Mouse (Mus musculus) hindbrain, embryonic 16.5 days (tissue): ENCODE measurements around the gene D630036H23Rik. TPM values are rescaled to one million over a fixed set of nuclear protein-coding genes. Genes with fewer than 3 reads are reported as not detected.

Source experiments
- ATAC-seq: fragments of 200-750 bp; cut with Nextera tagmentation; 2 replicates; pipeline ENCODE4 v1.8.0; 2017; ENCODE audit warnings: moderate TSS enrichment, moderate library complexity
- H3K27ac ChIP-seq: fragments of 300-500 bp; sonication (generic); 2 replicates; pipeline ENCODE4 v1.5.1; 2014; ENCODE audit warnings: low read depth, mild to moderate bottlenecking, control low read depth, low read length, moderate library complexity
- H3K27me3 ChIP-seq: fragments of 300-500 bp; sonication (generic); replicated peaks from 2 replicates; pipeline ENCODE4 v1.6.1; 2014; ENCODE audit warnings: low read length; ENCODE audit not compliant: control insufficient read depth, insufficient read depth
- H3K36me3 ChIP-seq: fragments of 300-500 bp; sonication (generic); 2 replicates; pipeline ENCODE4 v1.6.1; 2014; ENCODE audit warnings: mild to moderate bottlenecking, low read length, moderate library complexity, mixed read lengths; ENCODE audit not compliant: control insufficient read depth, insufficient read depth
- H3K4me1 ChIP-seq: fragments of 300-500 bp; sonication (generic); 2 replicates; pipeline ENCODE4 v1.6.1; 2014; ENCODE audit warnings: low read depth, low read length; ENCODE audit not compliant: control insufficient read depth, insufficient read depth
- H3K4me2 ChIP-seq: fragments of 300-500 bp; sonication (generic); 2 replicates; pipeline ENCODE4 v1.6.1; 2014; ENCODE audit warnings: mild to moderate bottlenecking, low read length, control low read depth, moderate library complexity
- H3K4me3 ChIP-seq: fragments of 300-500 bp; sonication (generic); 2 replicates; pipeline ENCODE4 v1.5.1; 2014; ENCODE audit warnings: mild to moderate bottlenecking, low read length, control low read depth, moderate library complexity
- H3K9ac ChIP-seq: fragments of 300-500 bp; sonication (generic); 2 replicates; pipeline ENCODE4 v1.6.1; 2014; ENCODE audit warnings: low read depth, mild to moderate bottlenecking, control low read depth, low read length, moderate library complexity
- H3K9me3 ChIP-seq: fragments of 300-500 bp; sonication (generic); 2 replicates; pipeline ENCODE4 v1.6.1; 2014; ENCODE audit warnings: mild to moderate bottlenecking, low read length, moderate library complexity; ENCODE audit not compliant: control insufficient read depth
- WGBS: fragments of 180-500 bp; shearing (Covaris S2); extraction: QIAGEN DNeasy Blood & Tissue Kit; methylation state at CpG from one replicate; pipeline ENCODE4 v1.1.7; 2014; 5-methylcytosine and 5-hydroxymethylcytosine counted together
- polyA plus RNA-seq: library from polyadenylated mRNA; unstranded; fragments of >200 nt; fragmentation: Nextera tagmentation; extraction: Ambion mirVana; gene quantifications from 2 replicates; pipeline ENCODE4 v1.2.1, GENCODE M21; 2015

Gene D630036H23Rik
- 2.1 TPM in 2 replicates for polyA plus RNA-seq

DNA sequence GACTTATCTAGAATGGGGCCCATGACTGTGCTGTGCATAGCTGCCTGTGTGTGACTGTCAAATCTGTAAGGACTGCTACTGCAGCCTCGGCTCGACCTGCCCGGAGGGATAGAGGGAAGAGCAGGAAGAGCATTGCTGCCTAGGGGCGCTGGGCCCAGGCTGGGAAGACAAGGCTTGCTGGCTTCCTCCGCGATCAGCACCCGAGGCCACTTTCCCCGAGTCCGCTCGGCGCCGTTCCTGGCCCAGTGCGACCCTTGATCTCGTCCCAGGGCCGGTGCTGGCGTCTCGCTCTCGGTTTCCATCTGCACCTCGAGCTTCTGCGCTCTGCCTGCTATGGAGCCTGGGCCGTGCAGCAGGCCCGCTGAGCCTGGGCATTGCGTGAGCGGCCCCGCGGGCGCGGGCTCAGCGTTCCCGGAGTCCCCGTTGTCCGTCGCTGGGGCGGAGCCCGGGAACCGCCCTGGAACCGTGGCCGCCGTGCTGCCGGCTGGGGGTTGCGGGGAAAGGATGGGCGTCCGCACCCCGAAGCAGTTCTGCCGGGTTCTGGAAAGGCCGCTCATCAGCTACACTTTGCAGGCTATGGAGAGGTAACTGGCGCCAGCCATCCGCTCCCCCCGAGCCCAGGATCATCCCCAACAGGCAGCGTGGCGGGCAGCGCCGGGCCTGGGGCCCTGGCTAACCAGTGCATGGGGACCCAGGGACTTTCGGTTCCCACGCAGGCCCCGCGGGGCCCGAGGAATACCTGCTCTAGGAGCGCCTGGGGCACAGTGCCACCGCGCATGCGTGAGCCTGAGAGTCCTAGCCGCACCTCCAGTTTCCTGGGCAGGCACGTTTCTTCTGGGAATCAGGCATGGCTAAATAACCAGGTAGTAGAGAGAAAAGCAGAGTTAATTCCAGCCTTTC lies at the start of gene D630036H23Rik, which contains the start of gene Ispd:
D630036H23Rik (minus strand) TSS at position 741 of the 900 bp plus-strand sequence.
Ispd (plus strand) TSS at position 10 of the 900 bp plus-strand sequence.
- ATAC-seq, result peak; percentile 96

DNA sequence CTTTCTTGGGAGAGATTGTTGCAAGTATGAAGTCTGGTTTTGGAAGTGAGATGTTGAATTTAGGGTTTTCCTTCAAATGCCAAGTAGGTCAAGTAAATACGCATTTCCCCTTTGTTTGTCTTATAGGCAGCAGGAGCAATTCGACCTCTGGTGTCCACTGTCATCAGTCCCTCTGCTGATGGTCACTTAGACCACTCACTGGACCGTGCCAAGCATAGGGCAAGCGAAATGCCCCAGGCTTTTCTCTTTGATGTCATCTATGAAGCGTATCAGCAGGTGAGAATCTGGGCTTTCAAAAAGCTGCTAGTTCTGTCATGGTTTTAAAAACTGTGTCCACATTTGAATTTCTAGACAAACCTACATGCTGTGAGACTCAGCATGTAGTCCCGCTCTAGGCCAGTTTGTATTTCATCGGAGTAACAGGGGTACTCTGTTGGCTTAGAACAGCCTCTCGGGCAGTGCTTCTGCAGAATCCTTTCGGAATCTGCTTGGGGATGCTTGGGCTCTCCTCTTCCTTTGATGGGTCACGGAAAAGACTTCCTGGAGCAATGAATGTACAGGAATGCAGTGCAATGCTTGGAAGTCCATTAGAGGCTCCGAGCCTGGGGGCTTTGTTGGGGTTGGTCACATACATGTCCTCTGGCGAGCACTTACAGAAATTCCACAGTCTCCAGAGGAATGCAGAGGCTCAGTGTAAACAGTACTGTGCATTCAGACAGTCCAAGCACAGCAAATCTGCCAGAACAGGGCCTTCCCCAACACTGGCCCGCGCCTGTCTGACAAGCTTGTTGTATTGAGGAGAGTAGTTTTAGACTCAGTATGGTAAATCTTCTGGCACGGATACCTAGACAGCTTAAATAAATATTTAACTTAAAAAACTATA lies 44.4 kb upstream of the D630036H23Rik start:
- Histone ChIP-seq H3K36me3 (peaks cover 2% of the 10 kb centered on the region; the same call in 1 of the 2 replicates), H3K27me3 (no peaks in the 10 kb centered on the region), H3K4me1 (no peaks in the 10 kb centered on the region), H3K4me2 (no peak overlapping the region; the same call in 1 of the 2 replicates), H3K9ac (no peak overlapping the region), H3K4me3 (no peak overlapping the region), H3K27ac (peak overlapping the region; percentile 12; the same call in 1 of the 2 replicates), H3K9me3 (no peaks in the 10 kb centered on the region)
- WGBS, result 60% methylated on average over 15 of the region's 15 CpGs
- ATAC-seq, result peak; percentile 60; the same call in 1 of the 2 replicates

More for the DNA sequence above, at the start of gene D630036H23Rik, which contains the start of gene Ispd:
- no peaks in the 10 kb centered on the region for H3K27me3 ChIP-seq
- peak within 1 kb of the TSS; percentile 51 for H3K4me3 ChIP-seq
- H3K4me2 ChIP-seq, result peak within 1 kb of the TSS; percentile 71
- peak within 1 kb of the TSS; percentile 96 for H3K27ac ChIP-seq
- WGBS, result under 1% methylated on average over 64 of the region's 64 CpGs
- H3K36me3 ChIP-seq, result no peaks in the 10 kb centered on the region
- no peaks in the 10 kb centered on the region for H3K9me3 ChIP-seq
- H3K9ac ChIP-seq, result peak within 1 kb of the TSS; percentile 89
- H3K4me1 ChIP-seq, result peaks cover 3% of the 10 kb centered on the region; the same call in 1 of the 2 replicates

DNA sequence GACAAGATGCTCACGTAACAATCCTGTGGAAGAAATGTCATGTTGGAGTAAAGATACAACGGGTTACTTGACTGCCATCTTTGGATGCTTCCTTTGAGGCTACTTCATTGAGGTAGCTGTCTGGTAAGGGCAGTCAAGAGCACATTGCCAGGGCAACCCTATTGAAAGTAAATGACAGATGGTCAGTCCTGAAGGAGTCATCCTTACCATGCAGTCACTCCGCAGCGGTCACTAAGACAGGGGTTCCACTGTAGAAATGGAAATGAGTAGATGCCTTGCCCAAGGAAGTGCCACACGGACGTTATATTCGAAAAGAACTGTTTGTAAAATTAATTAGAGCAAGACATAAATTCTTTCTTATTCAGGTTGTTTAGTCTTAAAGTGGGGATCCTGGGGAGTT lies 43.3 kb upstream of the D630036H23Rik start:
- WGBS, result 52% methylated on average over 7 of the region's 7 CpGs
- no peaks in the 10 kb centered on the region for H3K9me3 ChIP-seq
- peaks cover 2% of the 10 kb centered on the region; the same call in 1 of the 2 replicates for H3K36me3 ChIP-seq
- H3K27me3 ChIP-seq, result no peaks in the 10 kb centered on the region
- no peak overlapping the region for H3K4me2 ChIP-seq
- no peak overlapping the region for H3K4me3 ChIP-seq
- H3K27ac ChIP-seq, result no peak overlapping the region
- no peak overlapping the region for H3K9ac ChIP-seq
- no peak for ATAC-seq
- H3K4me1 ChIP-seq, result no peaks in the 10 kb centered on the region

DNA sequence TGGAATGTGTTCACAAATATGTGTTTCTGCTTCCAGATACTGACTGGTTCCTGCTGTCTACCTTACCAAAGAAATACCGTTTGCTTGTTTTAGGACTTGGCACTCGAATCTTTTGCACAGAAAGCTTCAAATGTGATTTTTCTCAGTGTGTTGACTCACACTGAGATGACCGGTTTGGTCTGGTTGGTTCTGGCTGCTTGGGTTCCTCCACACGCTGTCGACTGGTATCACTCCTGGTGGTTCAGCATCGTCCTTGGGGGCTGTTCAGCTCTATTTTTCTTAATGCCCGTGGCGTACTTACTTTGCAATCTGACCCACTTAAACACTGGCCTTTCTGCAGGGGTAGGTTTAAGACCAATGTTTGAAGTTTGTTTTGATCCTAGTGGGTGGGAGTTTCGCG lies 41.7 kb upstream of the D630036H23Rik start:
- Histone ChIP-seq H3K9ac (no peak overlapping the region), H3K27ac (no peak overlapping the region), H3K4me3 (no peak overlapping the region), H3K36me3 (peaks cover 2% of the 10 kb centered on the region; the same call in 1 of the 2 replicates), H3K27me3 (no peaks in the 10 kb centered on the region), H3K4me1 (no peaks in the 10 kb centered on the region), H3K4me2 (no peak overlapping the region), H3K9me3 (no peaks in the 10 kb centered on the region)
- 84% methylated on average over 10 of the region's 10 CpGs for WGBS
- ATAC-seq, result no peak

DNA sequence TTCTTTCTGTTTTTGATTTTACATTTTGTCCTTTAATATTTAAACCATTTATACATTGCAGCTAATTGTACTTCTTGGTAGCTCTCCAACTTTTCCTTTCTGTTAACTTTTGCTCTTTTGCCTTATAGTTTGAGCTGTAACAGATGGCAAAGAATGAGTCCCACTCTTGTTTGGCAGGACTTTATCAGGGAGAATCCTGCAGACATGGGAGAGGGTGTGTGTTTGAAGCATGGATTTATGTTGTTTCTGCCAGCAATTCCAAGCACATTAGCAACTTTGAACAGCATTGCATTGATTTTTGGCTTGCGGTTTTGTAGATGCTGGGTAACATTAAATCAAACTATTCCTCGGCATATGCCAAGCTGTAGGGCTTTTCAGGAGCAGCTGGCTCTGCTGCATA lies 13.1 kb upstream of the D630036H23Rik start:
- Histone ChIP-seq H3K4me3 (no peak overlapping the region), H3K27ac (no peak overlapping the region)
- WGBS, result 73% methylated on average over 2 of the region's 2 CpGs

DNA sequence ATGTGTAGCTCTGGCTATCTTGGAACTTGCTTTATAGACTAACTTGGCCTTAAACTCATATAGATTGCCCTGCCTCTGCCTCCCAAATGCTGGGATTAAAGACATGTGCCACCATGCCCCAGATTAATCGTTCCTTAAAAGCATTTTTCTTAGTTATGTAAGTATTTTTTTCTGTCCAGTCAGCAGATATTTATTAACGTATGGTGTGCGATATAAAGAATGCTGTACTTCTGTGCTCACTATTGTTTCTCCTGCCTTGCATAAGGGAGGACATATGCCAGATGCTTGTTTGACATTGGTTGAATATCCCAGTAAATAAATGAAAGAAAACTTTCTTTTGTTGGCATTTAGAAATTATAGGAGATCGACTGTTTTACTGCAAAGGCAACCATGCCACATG lies 5.0 kb upstream of the D630036H23Rik start:
- WGBS, result 93% methylated on average over 4 of the region's 4 CpGs
- no peaks in the 10 kb centered on the region for H3K27me3 ChIP-seq

More for the DNA sequence above, 13.1 kb upstream of the D630036H23Rik start:
- ATAC-seq, result 0 out of 2 replicates have a peak, but pooled peaks have one; percentile 48
- H3K4me1 ChIP-seq, result no peaks in the 10 kb centered on the region
- no peak overlapping the region for H3K4me2 ChIP-seq
- H3K9ac ChIP-seq, result no peak overlapping the region
- no peaks in the 10 kb centered on the region for H3K27me3 ChIP-seq
- peaks cover 9% of the 10 kb centered on the region for H3K9me3 ChIP-seq
- H3K36me3 ChIP-seq, result peaks cover 7% of the 10 kb centered on the region; the same call in 1 of the 2 replicates

DNA sequence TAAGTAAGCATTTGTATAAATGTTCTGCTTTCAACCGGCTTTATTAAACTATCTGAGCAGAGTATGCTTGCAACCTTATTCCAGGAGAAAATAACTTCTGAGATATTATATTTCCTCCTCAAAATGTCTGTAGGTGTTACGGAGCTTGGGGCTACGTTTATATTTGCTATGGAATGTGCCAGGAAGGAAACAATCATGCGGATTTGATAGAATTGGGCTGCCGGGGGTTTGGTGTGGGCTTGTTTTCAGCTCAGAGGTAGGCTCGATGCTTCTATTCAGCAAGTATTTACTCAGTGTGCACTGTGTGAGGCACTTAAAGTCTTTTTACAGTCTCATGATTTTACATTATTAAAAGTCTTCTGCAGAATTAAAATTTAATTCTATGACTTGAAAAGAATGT lies 3.4 kb upstream of the D630036H23Rik start:
- Histone ChIP-seq H3K36me3 (no peaks in the 10 kb centered on the region), H3K4me2 (no peak overlapping the region), H3K4me3 (no peak overlapping the region), H3K9me3 (no peaks in the 10 kb centered on the region), H3K27ac (no peak overlapping the region), H3K4me1 (peaks cover 3% of the 10 kb centered on the region; the same call in 1 of the 2 replicates), H3K9ac (no peak overlapping the region), H3K27me3 (no peaks in the 10 kb centered on the region)
- ATAC-seq, result no peak
- WGBS, result 73% methylated on average over 6 of the region's 6 CpGs

More for the DNA sequence above, 5.0 kb upstream of the D630036H23Rik start:
- ATAC-seq, result no peak
- no peak overlapping the region for H3K4me3 ChIP-seq
- no peaks in the 10 kb centered on the region for H3K36me3 ChIP-seq
- H3K9me3 ChIP-seq, result no peaks in the 10 kb centered on the region
- H3K9ac ChIP-seq, result no peak overlapping the region
- no peak overlapping the region for H3K4me2 ChIP-seq
- no peak overlapping the region for H3K27ac ChIP-seq
- no peaks in the 10 kb centered on the region for H3K4me1 ChIP-seq

DNA sequence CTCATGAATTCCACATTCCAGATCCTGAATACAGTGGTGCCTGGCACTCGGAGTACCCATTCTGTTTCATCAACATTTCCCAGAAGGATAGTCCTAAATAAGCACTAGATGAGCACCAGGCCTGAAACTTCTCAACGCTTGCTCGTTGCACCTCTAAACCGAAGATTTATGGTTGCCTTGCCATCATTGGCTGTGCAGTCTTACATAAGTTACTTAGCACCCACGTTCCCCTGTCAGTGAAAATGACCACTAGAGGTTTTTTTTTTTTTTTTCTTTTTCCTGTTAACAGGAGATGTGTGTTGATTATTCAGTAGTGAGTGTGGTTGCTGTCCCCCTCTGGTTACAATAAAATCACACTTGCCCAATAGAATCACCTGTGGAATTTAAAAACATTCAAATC lies 1.2 kb downstream of the D630036H23Rik start:
- H3K4me2 ChIP-seq, result peak overlapping the region; percentile 71
- no peaks in the 10 kb centered on the region for H3K9me3 ChIP-seq
- no peak overlapping the region for H3K27ac ChIP-seq
- no peak for ATAC-seq
- no peak overlapping the region for H3K4me3 ChIP-seq
- H3K9ac ChIP-seq, result no peak overlapping the region; the same call in 1 of the 2 replicates
- 31% methylated on average over 5 of the region's 5 CpGs for WGBS
- no peaks in the 10 kb centered on the region for H3K36me3 ChIP-seq
- peaks cover 3% of the 10 kb centered on the region; the same call in 1 of the 2 replicates for H3K4me1 ChIP-seq
- H3K27me3 ChIP-seq, result no peaks in the 10 kb centered on the region
